Mouse (Mus musculus) adrenal gland, postnatal 0 days (tissue): Measurements from ENCODE around the gene Gm21103. TPM values are rescaled to one million over a fixed set of nuclear protein-coding genes. Genes with fewer than 3 reads are reported as not detected.

Experiments used
- polyA plus RNA-seq: library from polyadenylated mRNA; unstranded; fragments of >200 nt; fragmentation: Nextera tagmentation; extraction: Ambion mirVana; gene quantifications from 2 replicates; pipeline ENCODE4 v1.2.1, GENCODE M21; 2015

Gm21103 gene
- polyA plus RNA-seq: not detected in 2 replicates

DNA sequence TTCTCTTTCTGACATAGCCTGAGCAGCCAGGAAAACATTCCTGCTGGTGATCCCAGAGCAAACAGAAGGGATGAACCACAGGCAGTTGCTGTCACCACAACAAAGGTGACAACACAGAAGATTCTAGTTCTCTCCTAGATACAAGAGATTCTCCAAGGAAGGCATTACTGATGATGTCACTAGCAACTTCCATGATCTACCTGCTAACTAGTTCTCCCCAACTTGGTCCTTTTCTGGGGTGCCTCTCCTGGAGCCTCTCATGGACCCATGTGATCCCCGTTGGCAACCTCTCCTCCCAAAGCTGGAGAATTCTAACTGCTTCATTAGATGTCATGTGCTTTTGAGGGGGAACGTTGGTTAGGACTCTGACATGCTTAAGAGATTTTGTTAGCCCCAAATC is at the start of gene Gm21103:
TSS of gene Gm21103 (minus strand) at position 101 of the 400 bp plus-strand sequence.

GRCm38 (mm10) chr14:6343578-6343977 is 38.9 kb upstream of the Gm21103 start, which contains the start of gene Gm3618:
Gm3618 (minus strand) TSS chr14:6343678.

GRCm38 (mm10) chr14:6286931-6287715 is 17.5 kb downstream of the Gm21103 start, which contains the start of gene Gm3411:
Gm3411 (minus strand) TSS chr14:6287250.

Other genes with a start within 250 kb of the Gm21103 start
- gene Gm6337, start 246.6 kb downstream of the Gm21103 start, polyA plus RNA-seq: not detected in 2 replicates
- gene Gm8206, start 210.9 kb downstream of the Gm21103 start, polyA plus RNA-seq: 0.11 and 0.60 TPM in 2 replicates
- 0.36 and 0.69 TPM in 2 replicates for gene Gm3468, start 196.2 kb downstream of the Gm21103 start, polyA plus RNA-seq
- gene Gm3476, start 179.0 kb downstream of the Gm21103 start, polyA plus RNA-seq: not detected in 2 replicates
- gene Gm21560, start 85.6 kb downstream of the Gm21103 start, polyA plus RNA-seq: not detected in 2 replicates
- 0.26 and 1.2 TPM in 2 replicates for gene Gm3411, start 17.6 kb downstream of the Gm21103 start, polyA plus RNA-seq
- not detected in 2 replicates for gene Gm3618, start 38.8 kb upstream of the Gm21103 start, polyA plus RNA-seq
- not detected in 2 replicates for gene Gm16440, start 85.5 kb upstream of the Gm21103 start, polyA plus RNA-seq
- 0.37 TPM in 1 of 2 replicates, not detected in the other for gene Gm3591, start 107.6 kb upstream of the Gm21103 start, polyA plus RNA-seq
- gene Gm3594, start 139.8 kb upstream of the Gm21103 start, polyA plus RNA-seq: not detected in 2 replicates
- gene Gm8356, start 232.4 kb upstream of the Gm21103 start, polyA plus RNA-seq: not detected in 2 replicates